Mouse (Mus musculus): Measurements from ENCODE around the gene Lmntd2. TPM values are rescaled to one million over a fixed set of nuclear protein-coding genes. Genes with fewer than 3 reads are reported as not detected.

Gene Lmntd2
- polyA plus RNA-seq, 1 experiment, result 0.26 TPM

DNA sequence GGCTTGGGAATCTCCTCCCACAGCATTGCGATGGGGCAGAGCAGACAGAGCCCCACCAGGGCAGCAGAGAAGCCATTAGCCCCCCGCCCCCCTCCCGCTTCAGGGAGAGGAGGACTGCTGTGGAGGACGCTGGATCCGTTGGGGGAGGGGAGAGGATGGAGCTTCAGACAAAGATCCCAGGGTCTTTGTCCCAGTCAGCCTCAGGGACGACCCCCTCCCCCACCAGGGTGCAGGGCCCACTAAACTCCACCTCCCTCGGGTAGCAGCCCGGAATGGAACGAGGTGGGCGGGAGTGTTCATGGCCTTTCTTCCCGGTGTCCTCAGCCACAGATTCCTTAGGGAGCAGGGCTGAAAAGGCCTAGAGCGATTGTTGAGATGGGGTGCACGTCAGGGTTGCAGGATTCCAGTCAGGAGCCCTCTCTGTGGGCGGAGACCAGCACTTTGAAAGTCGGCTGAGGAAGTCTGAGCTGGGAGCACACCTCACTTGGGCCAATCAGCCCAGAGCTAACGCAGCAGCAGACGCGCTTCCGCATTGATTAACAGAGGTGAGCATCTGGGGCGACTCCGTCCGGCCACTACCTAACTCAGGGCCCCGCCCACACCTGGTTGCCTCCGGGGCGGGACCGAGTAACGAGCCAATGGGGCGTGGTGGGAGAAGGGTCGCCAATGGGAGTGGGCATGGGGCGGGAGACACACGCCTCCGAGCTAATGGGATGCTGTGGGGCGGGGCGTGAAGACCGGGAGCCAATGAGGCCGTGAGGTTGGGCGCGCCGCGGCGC is 1.4 kb upstream of the Lmntd2 start, which contains the start of gene Rassf7:
Gene Rassf7, plus strand, starts transcription at position 760 of the 779 bp plus-strand sequence.
- Histone ChIP-seq H3K4me3 (replicated peaks; ENCODE audit: insufficient read depth, low read depth, low read length) (peak within 1 kb of the TSS; percentile 67), H3K27ac (ENCODE audit: insufficient read depth, low read length) (no peak within 1 kb of the TSS), H3K4me1 (ENCODE audit: control insufficient read depth, insufficient read depth, low read length) (no peaks in the 10 kb centered on the region), H3K27me3 (ENCODE audit: control insufficient read depth, insufficient read depth, low read length) (no peaks in the 10 kb centered on the region)
- 3% methylated on average over 39 of the region's 41 CpGs for WGBS
- TF ChIP-seq POLR2A (IDR thresholded peaks at IDR 0.05; ENCODE audit: borderline replicate concordance, insufficient read depth, low read length) (no peak), CTCF (IDR thresholded peaks at IDR 0.05; ENCODE audit: borderline replicate concordance, insufficient read depth, low read depth, low read length) (no peak)
- peak; percentile 85 to 90 for DNase-seq

DNA sequence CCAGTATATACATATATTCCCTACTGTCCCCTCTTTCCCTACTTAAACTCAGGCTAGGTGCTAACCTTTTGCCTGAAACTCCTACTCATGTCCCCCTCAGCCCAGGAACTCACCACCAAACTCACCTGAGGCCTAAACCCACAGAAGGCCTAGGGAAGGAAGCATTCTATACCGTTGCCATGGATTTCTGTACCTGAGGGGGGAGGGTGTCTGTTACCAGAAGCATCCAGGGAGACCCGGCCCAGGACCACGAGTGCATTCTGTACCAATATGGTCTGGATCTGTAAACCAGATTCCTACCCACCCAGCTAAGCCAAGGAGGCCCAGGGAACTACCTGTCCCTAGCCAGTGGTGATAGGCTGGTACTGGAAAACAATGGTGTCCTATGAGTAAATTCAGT is 430 bp upstream of the Lmntd2 start:
- no peaks in the 10 kb centered on the region for H3K4me1 ChIP-seq (ENCODE audit: control insufficient read depth, insufficient read depth, low read length)
- no peak for DNase-seq
- 78% methylated on average over 3 of the region's 3 CpGs for WGBS
- TF ChIP-seq CTCF (IDR thresholded peaks at IDR 0.05; ENCODE audit: borderline replicate concordance, insufficient read depth, low read depth, low read length) (no peak), POLR2A (IDR thresholded peaks at IDR 0.05; ENCODE audit: borderline replicate concordance, insufficient read depth, low read length) (no peak)
- H3K27ac ChIP-seq (ENCODE audit: insufficient read depth, low read length), result no peak overlapping the region
- no peaks in the 10 kb centered on the region for H3K27me3 ChIP-seq (ENCODE audit: control insufficient read depth, insufficient read depth, low read length)
- no peak overlapping the region for H3K4me3 ChIP-seq (replicated peaks; ENCODE audit: insufficient read depth, low read depth, low read length)

DNA sequence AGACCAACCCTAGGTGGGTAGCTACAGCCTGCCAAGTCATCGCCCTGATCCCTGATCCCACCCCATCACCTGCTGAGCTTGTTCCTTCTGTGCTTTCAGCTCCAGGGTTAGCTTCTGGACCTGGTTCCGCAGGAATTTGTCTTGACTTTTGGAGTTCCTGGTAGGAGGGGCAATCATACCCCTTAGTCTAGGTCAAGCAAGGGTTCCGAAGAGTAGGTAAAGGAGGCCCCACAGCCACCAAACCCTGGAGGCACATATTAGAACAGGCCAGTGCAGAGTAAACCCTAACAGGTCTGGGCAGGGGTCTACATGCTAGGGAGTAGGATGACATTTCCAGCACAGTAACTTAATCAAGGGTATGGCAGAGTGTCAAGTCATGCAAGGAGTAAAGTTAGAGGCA is 747 bp downstream of the Lmntd2 start:
- Histone ChIP-seq H3K27me3 (ENCODE audit: control insufficient read depth, insufficient read depth, low read length) (no peaks in the 10 kb centered on the region), H3K27ac (ENCODE audit: insufficient read depth, low read length) (no peak overlapping the region), H3K4me1 (ENCODE audit: control insufficient read depth, insufficient read depth, low read length) (no peaks in the 10 kb centered on the region), H3K4me3 (replicated peaks; ENCODE audit: insufficient read depth, low read depth, low read length) (no peak overlapping the region)
- WGBS, result 82% methylated on average over 3 of the region's 3 CpGs
- DNase-seq, result no peak
- no peak for TF ChIP-seq POLR2A (IDR thresholded peaks at IDR 0.05; ENCODE audit: borderline replicate concordance, insufficient read depth, low read length)
- no peak for TF ChIP-seq CTCF (IDR thresholded peaks at IDR 0.05; ENCODE audit: borderline replicate concordance, insufficient read depth, low read depth, low read length)

DNA sequence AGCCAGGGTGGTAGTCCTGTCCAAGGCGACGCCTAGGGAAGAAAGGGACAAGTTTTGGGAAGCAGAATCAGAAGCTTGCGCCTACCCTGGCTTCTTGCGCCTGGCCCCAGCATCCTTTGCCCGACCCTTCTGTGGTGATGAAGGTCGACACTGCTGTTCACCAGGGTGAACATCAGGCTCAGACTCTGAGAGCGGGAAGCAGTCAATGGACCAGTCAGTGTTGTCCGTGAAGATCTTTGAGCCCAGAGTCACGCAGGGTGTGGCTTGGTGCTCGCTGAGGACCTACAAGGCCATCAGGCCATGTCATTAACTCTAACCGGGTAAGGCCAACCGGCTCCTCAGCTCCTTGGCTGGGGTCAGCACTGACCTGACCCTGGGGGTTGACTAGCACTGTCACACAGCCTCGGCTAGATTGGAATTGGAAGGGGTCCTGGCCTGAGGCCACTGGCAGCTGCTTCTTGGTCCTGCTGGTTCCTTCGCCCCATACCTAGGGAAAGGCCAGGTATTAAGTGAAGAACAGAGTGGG is 3.2 kb downstream of the Lmntd2 start:
- H3K27me3 ChIP-seq (ENCODE audit: control insufficient read depth, insufficient read depth, low read length), result no peaks in the 10 kb centered on the region
- H3K4me1 ChIP-seq (ENCODE audit: control insufficient read depth, insufficient read depth, low read length), result no peaks in the 10 kb centered on the region
- TF ChIP-seq POLR2A (IDR thresholded peaks at IDR 0.05; ENCODE audit: borderline replicate concordance, insufficient read depth, low read length) (no peak), CTCF (IDR thresholded peaks at IDR 0.05; ENCODE audit: borderline replicate concordance, insufficient read depth, low read depth, low read length) (no peak)
- no peak overlapping the region for H3K27ac ChIP-seq (ENCODE audit: insufficient read depth, low read length)
- no peak overlapping the region for H3K4me3 ChIP-seq (replicated peaks; ENCODE audit: insufficient read depth, low read depth, low read length)
- WGBS, result 87% methylated on average over 14 of the region's 14 CpGs
- no peak for DNase-seq

DNA sequence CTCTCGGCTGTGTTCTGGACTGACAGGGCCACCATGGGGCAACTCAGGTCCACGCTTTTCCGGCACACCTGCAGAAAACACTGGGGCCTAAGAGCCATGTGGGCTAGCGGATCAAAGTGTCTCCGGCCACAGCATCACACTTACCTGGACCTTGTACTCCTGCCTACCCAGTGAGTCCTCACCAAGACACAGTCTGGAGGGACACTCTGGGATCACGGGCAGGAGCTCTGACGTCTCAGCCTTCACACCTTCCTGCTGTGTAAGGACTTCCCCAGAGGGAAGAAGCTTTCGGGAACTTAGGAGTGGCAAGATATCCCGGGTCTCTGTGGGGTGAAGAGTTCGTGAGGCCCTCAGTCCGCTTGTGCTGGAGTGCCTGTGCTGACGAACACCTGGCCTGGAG is 3.7 kb downstream of the Lmntd2 start:
- no peak for TF ChIP-seq POLR2A (IDR thresholded peaks at IDR 0.05; ENCODE audit: borderline replicate concordance, insufficient read depth, low read length)
- TF ChIP-seq CTCF (IDR thresholded peaks at IDR 0.05; ENCODE audit: borderline replicate concordance, insufficient read depth, low read depth, low read length), result no peak
- WGBS, result 85% methylated on average over 12 of the region's 12 CpGs
- Histone ChIP-seq H3K27me3 (ENCODE audit: control insufficient read depth, insufficient read depth, low read length) (no peaks in the 10 kb centered on the region), H3K27ac (ENCODE audit: insufficient read depth, low read length) (no peak overlapping the region), H3K4me3 (replicated peaks; ENCODE audit: insufficient read depth, low read depth, low read length) (no peak overlapping the region), H3K4me1 (ENCODE audit: control insufficient read depth, insufficient read depth, low read length) (no peaks in the 10 kb centered on the region)
- DNase-seq, result no peak

DNA sequence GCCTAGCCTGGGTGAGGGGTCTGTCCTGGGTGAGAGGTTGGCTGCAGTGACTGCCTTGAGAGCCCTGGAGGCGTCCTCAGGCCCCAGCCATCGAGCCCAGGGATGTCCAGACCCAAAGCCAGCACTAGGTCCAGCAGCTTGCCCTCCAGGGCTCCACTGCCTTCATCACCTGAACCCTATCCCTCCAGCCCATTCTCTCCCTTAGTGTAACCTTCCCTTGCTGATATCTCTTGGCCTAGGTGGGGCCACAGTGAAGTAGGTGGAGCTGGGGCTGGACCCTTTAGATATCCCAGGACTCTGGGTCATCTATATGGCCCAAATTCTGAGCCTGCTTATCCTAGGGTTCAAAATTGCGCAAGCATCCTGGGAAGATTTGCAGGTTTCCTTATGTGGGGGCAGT is 4.4 kb downstream of the Lmntd2 start:
- H3K4me3 ChIP-seq (replicated peaks; ENCODE audit: insufficient read depth, low read depth, low read length), result no peak overlapping the region

DNA sequence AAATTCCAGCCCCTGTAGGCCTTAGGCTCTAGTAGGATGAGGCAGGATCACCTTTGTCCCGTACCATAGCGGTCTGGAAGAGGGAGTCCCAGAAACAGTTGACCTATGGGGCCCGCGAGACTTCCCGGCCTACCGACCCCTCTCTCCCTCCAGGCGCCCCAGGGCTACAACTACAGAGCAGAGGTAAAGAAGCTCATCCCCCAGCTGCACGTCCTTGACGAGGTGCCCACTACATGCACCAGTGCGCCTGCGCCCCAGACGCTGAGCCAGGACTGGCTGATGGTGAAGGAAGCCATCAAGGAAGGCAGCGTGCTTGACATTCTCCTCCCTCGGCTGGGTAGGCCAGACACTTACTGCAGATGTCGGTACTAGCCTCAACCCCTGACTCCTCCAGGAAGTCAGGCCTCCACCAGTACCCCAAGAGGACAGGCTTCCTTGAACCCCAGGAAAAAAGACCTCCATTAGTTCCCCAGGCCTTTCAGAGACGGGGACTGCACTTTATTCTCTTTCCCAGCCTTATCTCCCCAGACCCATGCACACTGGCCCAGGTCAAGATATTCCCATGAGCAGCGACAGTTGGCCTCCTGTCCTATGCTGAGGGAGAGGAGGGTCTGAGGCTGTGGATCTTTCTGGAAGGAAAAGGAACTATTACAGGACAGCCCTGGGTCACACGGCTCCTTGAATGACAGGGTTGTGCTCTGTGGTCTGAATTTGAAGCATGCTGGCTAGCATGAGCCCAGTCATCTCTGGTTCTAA is 7.5 kb downstream of the Lmntd2 start:
- DNase-seq, result no peak
- TF ChIP-seq POLR2A (IDR thresholded peaks at IDR 0.05; ENCODE audit: borderline replicate concordance, insufficient read depth, low read length) (no peak), CTCF (IDR thresholded peaks at IDR 0.05; ENCODE audit: borderline replicate concordance, insufficient read depth, low read depth, low read length) (no peak)
- 94% methylated on average over 18 of the region's 18 CpGs for WGBS
- H3K27ac ChIP-seq (ENCODE audit: insufficient read depth, low read length), result no peak overlapping the region
- no peaks in the 10 kb centered on the region for H3K27me3 ChIP-seq (ENCODE audit: control insufficient read depth, insufficient read depth, low read length)
- no peak overlapping the region for H3K4me3 ChIP-seq (replicated peaks; ENCODE audit: insufficient read depth, low read depth, low read length)
- H3K4me1 ChIP-seq (ENCODE audit: control insufficient read depth, insufficient read depth, low read length), result no peaks in the 10 kb centered on the region

More for the DNA sequence above, 4.4 kb downstream of the Lmntd2 start:
- TF ChIP-seq POLR2A (IDR thresholded peaks at IDR 0.05; ENCODE audit: borderline replicate concordance, insufficient read depth, low read length), result no peak
- no peak for TF ChIP-seq CTCF (IDR thresholded peaks at IDR 0.05; ENCODE audit: borderline replicate concordance, insufficient read depth, low read depth, low read length)
- no peak for DNase-seq
- no peak overlapping the region for H3K27ac ChIP-seq (ENCODE audit: insufficient read depth, low read length)
- 66% methylated on average over 3 of the region's 3 CpGs for WGBS
- no peaks in the 10 kb centered on the region for H3K4me1 ChIP-seq (ENCODE audit: control insufficient read depth, insufficient read depth, low read length)
- H3K27me3 ChIP-seq (ENCODE audit: control insufficient read depth, insufficient read depth, low read length), result no peaks in the 10 kb centered on the region

Measured in cerebellum, adult 2 months (tissue).